Mouse (Mus musculus) macrophage (primary cell): ENCODE measurements around the gene Spint2. TPM values are rescaled to one million over a fixed set of nuclear protein-coding genes. Genes with fewer than 3 reads are reported as not detected.
"Not testable (repeated sequence)": the region's sequence is repeated elsewhere in the genome, so short reads cannot be mapped to it uniquely, and the experiment has no call there.

Experiments
- H3K27ac ChIP-seq: fragments of 350-480 bp; formaldehyde crosslinking; 2 replicates; pipeline ENCODE4 v1.9.0; 2021
- H3K36me3 ChIP-seq: fragments of 350-480 bp; formaldehyde crosslinking; 2 replicates; pipeline ENCODE4 v1.9.0; 2021; ENCODE audit errors: inconsistent target
- H3K4me3 ChIP-seq: fragments of 350-480 bp; formaldehyde crosslinking; 2 replicates; pipeline ENCODE4 v1.9.0; 2021; ENCODE audit errors: inconsistent target
- H3K79me2 ChIP-seq: fragments of 350-480 bp; formaldehyde crosslinking; 2 replicates; pipeline ENCODE4 v1.9.0; 2021; ENCODE audit errors: inconsistent target
- WGBS: methylation state at CpG from one replicate; pipeline ENCODE4 v1.1.7; 2026; ENCODE audit warnings: inconsistent platforms; ENCODE audit not compliant: missing documents; 5-methylcytosine and 5-hydroxymethylcytosine counted together
- polyA plus RNA-seq: library from polyadenylated mRNA; stranded (reverse); fragments of 250-400 nt; gene quantifications from 3 replicates; pipeline ENCODE4 v1.2.4, GENCODE M21; 2018; ENCODE audit warnings: inconsistent platforms

The Spint2 gene
- polyA plus RNA-seq, 1 experiment from 2014 or later: 0.72 TPM

- WGBS: 37% methylated on average over 4 of the region's 4 CpGs
- Histone ChIP-seq H3K79me2 (peaks cover 68% of the 10 kb centered on the region), H3K4me3 (no peak overlapping the region), H3K36me3 (peaks cover 26% of the 10 kb centered on the region), H3K27ac (peak overlapping the region; percentile 89)
Measured at GRCm38 (mm10) chr7:29228202-29228601, 53.5 kb downstream of the Spint2 start.

DNA sequence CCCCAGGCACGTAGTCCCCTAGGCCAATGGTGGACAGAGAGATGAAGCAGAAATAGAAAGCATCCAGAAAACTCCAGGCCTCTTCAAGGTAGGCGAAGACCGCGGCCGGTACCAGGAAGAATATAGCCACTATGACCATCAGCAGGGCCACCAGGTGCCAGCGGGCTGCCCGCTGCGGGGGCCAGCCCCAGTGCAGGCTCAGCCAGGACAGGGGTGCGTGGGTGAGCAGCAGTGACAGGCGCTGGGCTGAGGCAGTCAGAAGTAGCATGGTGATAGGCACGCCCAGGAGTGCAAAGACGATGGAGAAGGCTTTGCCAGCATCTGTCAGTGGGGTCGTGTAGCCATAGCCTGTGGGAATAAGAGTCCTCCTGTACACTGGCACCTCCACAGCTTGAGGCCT is 56.2 kb downstream of the Spint2 start:
- Histone ChIP-seq H3K4me3 (no peak overlapping the region), H3K27ac (no peak overlapping the region), H3K36me3 (peaks cover 53% of the 10 kb centered on the region), H3K79me2 (peaks cover 51% of the 10 kb centered on the region)
- WGBS: 94% methylated on average over 13 of the region's 13 CpGs

GRCm38 (mm10) chr7:29224756-29225394 is 56.8 kb downstream of the Spint2 start:
- Histone ChIP-seq H3K4me3 (no peak overlapping the region), H3K36me3 (peaks cover 56% of the 10 kb centered on the region), H3K79me2 (peaks cover 44% of the 10 kb centered on the region), H3K27ac (no peak overlapping the region)
- 55% methylated on average over 16 of the region's 16 CpGs for WGBS

- Histone ChIP-seq H3K4me3 (no peak overlapping the region), H3K27ac (no peak overlapping the region)
- 90% methylated on average over 15 of the region's 15 CpGs for WGBS
Measured at GRCm38 (mm10) chr7:29214846-29215245, 66.9 kb downstream of the Spint2 start.

DNA sequence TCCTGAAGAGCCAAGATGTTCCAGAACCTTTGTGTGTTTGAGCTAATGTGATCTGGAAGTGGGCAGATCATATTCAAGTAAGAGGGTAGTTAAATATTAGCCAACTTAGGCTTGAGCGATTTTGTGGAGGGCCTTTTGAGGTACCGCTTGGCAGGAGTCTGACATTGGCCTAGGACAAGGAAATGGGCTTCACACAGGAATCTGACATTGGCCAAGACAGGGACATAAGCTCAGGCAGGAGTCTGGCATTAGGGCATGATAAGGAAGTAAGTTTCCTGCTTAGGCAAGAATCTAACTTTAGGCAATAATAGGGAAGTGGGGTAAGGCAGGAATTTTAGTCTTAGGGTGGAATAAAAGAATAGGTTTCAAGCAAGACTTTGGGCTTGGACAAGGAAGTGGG is 67.5 kb downstream of the Spint2 start:
- Histone ChIP-seq H3K36me3 (peaks cover 17% of the 10 kb centered on the region), H3K27ac (no peak overlapping the region), H3K4me3 (no peak overlapping the region), H3K79me2 (no peaks in the 10 kb centered on the region)
- WGBS: 80% methylated on average over 2 of the region's 2 CpGs

More at GRCm38 (mm10) chr7:29214846-29215245, 66.9 kb downstream of the Spint2 start:
- Histone ChIP-seq H3K36me3 (peaks cover 23% of the 10 kb centered on the region), H3K79me2 (no peaks in the 10 kb centered on the region)

- H3K36me3 ChIP-seq: peaks cover 12% of the 10 kb centered on the region
- H3K79me2 ChIP-seq: no peaks in the 10 kb centered on the region
- no peak within 1 kb of the TSS for H3K4me3 ChIP-seq
- WGBS: 74% methylated on average over 19 of the region's 20 CpGs
- H3K27ac ChIP-seq: no peak within 1 kb of the TSS
Measured at GRCm38 (mm10) chr7:29213675-29214082, 68.0 kb downstream of the Spint2 start, which contains the start of gene Catsperg1. Gene Catsperg1, minus strand, starts transcription at chr7:29214035.

DNA sequence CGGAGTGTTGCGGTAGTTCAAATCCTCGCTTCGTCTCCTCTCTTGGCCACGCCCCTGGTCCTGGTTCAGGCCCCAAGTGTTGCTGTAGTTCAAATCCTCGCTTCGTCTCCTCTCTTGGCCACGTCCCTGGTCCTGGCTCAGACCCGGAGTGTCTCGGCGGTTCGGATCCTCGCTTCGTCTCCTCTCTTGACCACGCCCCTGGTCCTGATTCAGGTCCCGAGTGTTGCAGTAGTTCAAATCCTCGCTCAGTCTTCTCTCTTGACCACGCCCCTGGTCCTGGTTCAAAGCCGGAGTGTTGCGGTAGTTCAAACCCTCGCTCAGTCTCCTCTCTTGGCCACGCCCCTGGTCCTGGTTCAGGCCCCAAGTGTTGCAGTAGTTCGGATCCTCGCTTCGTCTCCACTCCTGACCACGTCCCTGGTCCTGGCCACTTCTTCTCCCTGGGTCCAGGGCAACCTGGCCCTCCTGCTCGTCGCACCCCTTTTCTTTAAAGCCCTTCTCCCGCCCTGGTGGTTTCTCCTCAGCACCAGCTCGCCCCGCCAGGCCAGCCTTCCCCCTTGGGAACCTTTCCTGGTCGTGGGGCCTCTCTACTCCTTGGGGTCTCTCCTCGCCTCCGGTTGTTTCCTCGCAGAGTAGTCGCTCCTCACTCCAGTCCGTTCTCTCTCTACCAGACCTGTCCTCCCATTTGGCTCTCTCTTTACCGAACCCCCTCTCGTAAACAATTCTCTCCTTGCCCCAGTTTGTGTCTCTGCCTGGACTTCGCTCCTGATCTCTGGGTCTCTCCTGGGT is 68.7 kb downstream of the Spint2 start:
- H3K36me3 ChIP-seq, H3K27ac ChIP-seq, H3K79me2 ChIP-seq, H3K4me3 ChIP-seq: not testable (repeated sequence)
- WGBS: 92% methylated on average over 38 of the region's 40 CpGs

- Histone ChIP-seq H3K79me2 (no peaks in the 10 kb centered on the region), H3K36me3 (no peaks in the 10 kb centered on the region), H3K4me3 (peak overlapping the region; percentile 29; the same call in 1 of the 2 replicates), H3K27ac (peak overlapping the region; percentile 80)
- WGBS: 67% methylated on average over 26 of the region's 26 CpGs
Measured at GRCm38 (mm10) chr7:29212199-29212765, 69.4 kb downstream of the Spint2 start.

GRCm38 (mm10) chr7:29211415-29212198 is 70.1 kb downstream of the Spint2 start:
- Histone ChIP-seq H3K79me2 (no peaks in the 10 kb centered on the region), H3K27ac (peak overlapping the region; percentile 80), H3K36me3 (no peaks in the 10 kb centered on the region), H3K4me3 (peak overlapping the region; percentile 29)
- WGBS: 12% methylated on average over 34 of the region's 34 CpGs

GRCm38 (mm10) chr7:29211013-29211412 is 70.7 kb downstream of the Spint2 start:
- H3K79me2 ChIP-seq, H3K36me3 ChIP-seq: not testable (repeated sequence)
- Histone ChIP-seq H3K27ac (peak overlapping the region; percentile 80), H3K4me3 (peak overlapping the region; percentile 29; the same call in 1 of the 2 replicates)
- 11% methylated on average over 5 of the region's 15 CpGs for WGBS

Other genes with a start within 250 kb of the Spint2 start
- 0.01 to 0.03 TPM in 2 of 3 replicates, not detected in the other for gene Ryr1, start 156.7 kb downstream of the Spint2 start, polyA plus RNA-seq
- gene Rasgrp4, start 147.1 kb downstream of the Spint2 start, polyA plus RNA-seq: 1.8 to 9.4 TPM (median 2.2 TPM) in 3 replicates
- gene Fam98c, start 125.7 kb downstream of the Spint2 start, polyA plus RNA-seq: 6.9 to 13.8 TPM (median 12.9 TPM) in 3 replicates
- 0.40 to 0.90 TPM (median 0.70 TPM) in 3 replicates for gene Ggn, start 111.7 kb downstream of the Spint2 start, polyA plus RNA-seq
- gene Spred3, start 111.5 kb downstream of the Spint2 start, polyA plus RNA-seq: 0.95 to 2.3 TPM (median 1.6 TPM) in 3 replicates
- 296 to 477 TPM (median 343 TPM) in 3 replicates for gene Psmd8, start 101.2 kb downstream of the Spint2 start, polyA plus RNA-seq
- 0.41 to 1.9 TPM (median 0.86 TPM) in 3 replicates for gene Catsperg1, start 67.9 kb downstream of the Spint2 start, polyA plus RNA-seq
- 23.4 to 43.1 TPM (median 38.3 TPM) in 3 replicates for gene Kcnk6, start 49.4 kb downstream of the Spint2 start, polyA plus RNA-seq
- gene Yif1b, start 43.6 kb downstream of the Spint2 start, polyA plus RNA-seq: 31.3 to 53.4 TPM (median 51.1 TPM) in 3 replicates
- gene 2200002D01Rik, start 33.4 kb downstream of the Spint2 start, polyA plus RNA-seq: not detected in 3 replicates
- not detected in 3 replicates for gene Ppp1r14a, start 7.4 kb upstream of the Spint2 start, polyA plus RNA-seq
- 0.28 to 1.2 TPM (median 0.29 TPM) in 3 replicates for gene Dpf1, start 22.0 kb upstream of the Spint2 start, polyA plus RNA-seq
- gene Sipa1l3, start 236.7 kb upstream of the Spint2 start, polyA plus RNA-seq: 10.2 to 12.7 TPM (median 10.3 TPM) in 3 replicates